Mouse (Mus musculus): ENCODE results near the gene Nudcd3.

GRCm38 (mm10) chr11:6104734-6105133 lies 95.5 kb downstream of the Nudcd3 start:
- TF ChIP-seq POLR2A (IDR thresholded peaks at IDR 0.05; ENCODE audit: low read depth, low read length) = no peak
- TF ChIP-seq CTCF (IDR thresholded peaks at IDR 0.05; ENCODE audit: extremely low read depth, insufficient read depth, insufficient read length, insufficient replicate concordance) = no peak
